Mouse (Mus musculus): ENCODE measurements at regions not wholly inside any gene's neighbourhood (a gene's known extent, or its start where the extent isn't known, plus 50 kb on each side); places are given as distances from the start of the nearest gene placed in this dataset.

GRCm38 (mm10) chr5:42364116-42364515, 296.4 kb downstream of the Gm16223 start:
- H3K27me3 ChIP-seq: no peaks in the 10 kb centered on the region
- ATAC-seq: no peak
- no peak overlapping the region for H3K4me3 ChIP-seq
- H3K9me3 ChIP-seq (replicated peaks): no peaks in the 10 kb centered on the region
- H3K27ac ChIP-seq: no peak overlapping the region
- H3K4me1 ChIP-seq: no peaks in the 10 kb centered on the region
- no peak overlapping the region for H3K4me2 ChIP-seq
- H3K9ac ChIP-seq: no peak overlapping the region
- 83% methylated on average over 4 of the region's 4 CpGs for WGBS
- H3K36me3 ChIP-seq (ENCODE audit: poor library complexity, severe bottlenecking): no peaks in the 10 kb centered on the region

- ATAC-seq: no peak
- Histone ChIP-seq H3K9me3 (replicated peaks) (no peaks in the 10 kb centered on the region), H3K36me3 (ENCODE audit: poor library complexity, severe bottlenecking) (no peaks in the 10 kb centered on the region), H3K27me3 (no peaks in the 10 kb centered on the region), H3K4me1 (no peaks in the 10 kb centered on the region), H3K27ac (no peak overlapping the region), H3K9ac (no peak overlapping the region), H3K4me2 (no peak overlapping the region), H3K4me3 (no peak overlapping the region)
- whole genome bisulfite sequencing: 80% methylated on average over 1 of the region's 1 CpGs
These were observed 320.2 kb downstream of the Gm16223 start for GRCm38 (mm10) chr5:42387959-42388358.

- Histone ChIP-seq H3K27ac (no peak overlapping the region), H3K4me1 (no peaks in the 10 kb centered on the region), H3K4me2 (no peak overlapping the region), H3K9ac (no peak overlapping the region), H3K9me3 (replicated peaks) (no peaks in the 10 kb centered on the region), H3K4me3 (no peak overlapping the region), H3K27me3 (no peaks in the 10 kb centered on the region), H3K36me3 (ENCODE audit: poor library complexity, severe bottlenecking) (no peaks in the 10 kb centered on the region)
- ATAC-seq: peak; percentile 70; the same call in 1 of the 2 replicates
These were observed 328.9 kb downstream of the Gm16223 start for GRCm38 (mm10) chr5:42396695-42397094.

- no peak for ATAC-seq
- Histone ChIP-seq H3K4me2 (no peak overlapping the region), H3K27me3 (no peaks in the 10 kb centered on the region), H3K36me3 (ENCODE audit: poor library complexity, severe bottlenecking) (no peaks in the 10 kb centered on the region), H3K27ac (no peak overlapping the region), H3K9ac (no peak overlapping the region), H3K4me1 (no peaks in the 10 kb centered on the region), H3K4me3 (no peak overlapping the region), H3K9me3 (replicated peaks) (no peaks in the 10 kb centered on the region)
These were observed 342.2 kb downstream of the Gm16223 start for GRCm38 (mm10) chr5:42409981-42410380.

- H3K27ac ChIP-seq: no peak overlapping the region
- 19% methylated on average over 1 of the region's 1 CpGs for WGBS
- no peaks in the 10 kb centered on the region for H3K36me3 ChIP-seq (ENCODE audit: poor library complexity, severe bottlenecking)
- ATAC-seq: no peak
- H3K4me2 ChIP-seq: no peak overlapping the region
- no peak overlapping the region for H3K9ac ChIP-seq
- no peaks in the 10 kb centered on the region for H3K27me3 ChIP-seq
- H3K4me3 ChIP-seq: no peak overlapping the region
- no peaks in the 10 kb centered on the region for H3K4me1 ChIP-seq
- H3K9me3 ChIP-seq (replicated peaks): no peaks in the 10 kb centered on the region
These were observed 344.5 kb downstream of the Gm16223 start for GRCm38 (mm10) chr5:42412296-42412695.

- H3K36me3 ChIP-seq (ENCODE audit: poor library complexity, severe bottlenecking): no peaks in the 10 kb centered on the region
- 58% methylated on average over 3 of the region's 3 CpGs for WGBS
- no peaks in the 10 kb centered on the region for H3K9me3 ChIP-seq (replicated peaks)
- no peak for ATAC-seq
- H3K4me1 ChIP-seq: no peaks in the 10 kb centered on the region
- H3K9ac ChIP-seq: no peak overlapping the region
- H3K27me3 ChIP-seq: no peaks in the 10 kb centered on the region
- H3K4me2 ChIP-seq: no peak overlapping the region
- H3K27ac ChIP-seq: no peak overlapping the region
- H3K4me3 ChIP-seq: no peak overlapping the region
These were observed 358.1 kb downstream of the Gm16223 start for GRCm38 (mm10) chr5:42425902-42426301.

GRCm38 (mm10) chr5:42433147-42433546, 365.4 kb downstream of the Gm16223 start:
- Histone ChIP-seq H3K27ac (no peak overlapping the region), H3K4me2 (no peak overlapping the region), H3K9ac (no peak overlapping the region), H3K4me3 (no peak overlapping the region), H3K4me1 (no peaks in the 10 kb centered on the region), H3K9me3 (replicated peaks) (no peaks in the 10 kb centered on the region), H3K36me3 (ENCODE audit: poor library complexity, severe bottlenecking) (no peaks in the 10 kb centered on the region), H3K27me3 (no peaks in the 10 kb centered on the region)
- ATAC-seq: peak; percentile 36; the same call in 1 of the 2 replicates
- 87% methylated on average over 3 of the region's 3 CpGs for WGBS

GRCm38 (mm10) chr5:42448644-42449043, 380.9 kb downstream of the Gm16223 start:
- H3K9ac ChIP-seq: no peak overlapping the region
- no peak overlapping the region for H3K27ac ChIP-seq
- no peak overlapping the region for H3K4me3 ChIP-seq
- no peaks in the 10 kb centered on the region for H3K4me1 ChIP-seq
- no peaks in the 10 kb centered on the region for H3K27me3 ChIP-seq
- no peaks in the 10 kb centered on the region for H3K36me3 ChIP-seq (ENCODE audit: poor library complexity, severe bottlenecking)
- WGBS: 79% methylated on average over 2 of the region's 2 CpGs
- H3K4me2 ChIP-seq: no peak overlapping the region
- no peak for ATAC-seq
- H3K9me3 ChIP-seq (replicated peaks): no peaks in the 10 kb centered on the region

GRCm38 (mm10) chr5:42449581-42449980, 381.8 kb downstream of the Gm16223 start:
- WGBS: 83% methylated on average over 2 of the region's 2 CpGs
- H3K9ac ChIP-seq: no peak overlapping the region
- no peaks in the 10 kb centered on the region for H3K9me3 ChIP-seq (replicated peaks)
- H3K36me3 ChIP-seq (ENCODE audit: poor library complexity, severe bottlenecking): no peaks in the 10 kb centered on the region
- no peak for ATAC-seq
- no peak overlapping the region for H3K4me2 ChIP-seq
- H3K27me3 ChIP-seq: no peaks in the 10 kb centered on the region
- no peak overlapping the region for H3K4me3 ChIP-seq
- no peaks in the 10 kb centered on the region for H3K4me1 ChIP-seq
- no peak overlapping the region for H3K27ac ChIP-seq

GRCm38 (mm10) chr5:42453707-42454106, 385.9 kb downstream of the Gm16223 start:
- ATAC-seq: no peak
- Histone ChIP-seq H3K27ac (no peak overlapping the region), H3K9ac (no peak overlapping the region), H3K36me3 (ENCODE audit: poor library complexity, severe bottlenecking) (no peaks in the 10 kb centered on the region), H3K4me3 (no peak overlapping the region), H3K4me2 (no peak overlapping the region), H3K4me1 (no peaks in the 10 kb centered on the region), H3K27me3 (no peaks in the 10 kb centered on the region), H3K9me3 (replicated peaks) (no peaks in the 10 kb centered on the region)
- 81% methylated on average over 3 of the region's 3 CpGs for WGBS

GRCm38 (mm10) chr5:42461195-42461594, 393.4 kb downstream of the Gm16223 start:
- WGBS: 58% methylated on average over 1 of the region's 1 CpGs
- Histone ChIP-seq H3K36me3 (ENCODE audit: poor library complexity, severe bottlenecking) (no peaks in the 10 kb centered on the region), H3K9me3 (replicated peaks) (no peaks in the 10 kb centered on the region), H3K4me2 (no peak overlapping the region), H3K27me3 (no peaks in the 10 kb centered on the region), H3K9ac (no peak overlapping the region), H3K27ac (no peak overlapping the region), H3K4me1 (no peaks in the 10 kb centered on the region), H3K4me3 (no peak overlapping the region)
- peak; percentile 45; the same call in 1 of the 2 replicates for ATAC-seq

- no peak overlapping the region for H3K4me3 ChIP-seq
- no peak overlapping the region for H3K4me2 ChIP-seq
- H3K4me1 ChIP-seq: no peaks in the 10 kb centered on the region
- no peaks in the 10 kb centered on the region for H3K27me3 ChIP-seq
- no peak for ATAC-seq
- no peaks in the 10 kb centered on the region for H3K9me3 ChIP-seq (replicated peaks)
- H3K36me3 ChIP-seq (ENCODE audit: poor library complexity, severe bottlenecking): no peaks in the 10 kb centered on the region
- H3K9ac ChIP-seq: no peak overlapping the region
- H3K27ac ChIP-seq: no peak overlapping the region
These were observed 397.1 kb downstream of the Gm16223 start for GRCm38 (mm10) chr5:42464814-42465213.

- no peak overlapping the region for H3K27ac ChIP-seq
- no peaks in the 10 kb centered on the region for H3K27me3 ChIP-seq
- no peak overlapping the region for H3K4me2 ChIP-seq
- no peak for ATAC-seq
- no peak overlapping the region for H3K9ac ChIP-seq
- no peak overlapping the region for H3K4me3 ChIP-seq
- WGBS: 78% methylated on average over 4 of the region's 4 CpGs
- H3K36me3 ChIP-seq (ENCODE audit: poor library complexity, severe bottlenecking): no peaks in the 10 kb centered on the region
- H3K9me3 ChIP-seq (replicated peaks): no peaks in the 10 kb centered on the region
- H3K4me1 ChIP-seq: no peaks in the 10 kb centered on the region
These were observed 405.7 kb downstream of the Gm16223 start for GRCm38 (mm10) chr5:42473493-42473892.
